Mouse (Mus musculus) cerebellum, adult 11 months (tissue): ENCODE results near the gene Zbtb45.
A peak's percentile ranks its signal among the peaks of the same experiment; 100 is the strongest.

Source experiments
- DNase-seq: peaks from one replicate; pipeline ENCODE4 v3.0.0; 2022

Zbtb45 gene

DNA sequence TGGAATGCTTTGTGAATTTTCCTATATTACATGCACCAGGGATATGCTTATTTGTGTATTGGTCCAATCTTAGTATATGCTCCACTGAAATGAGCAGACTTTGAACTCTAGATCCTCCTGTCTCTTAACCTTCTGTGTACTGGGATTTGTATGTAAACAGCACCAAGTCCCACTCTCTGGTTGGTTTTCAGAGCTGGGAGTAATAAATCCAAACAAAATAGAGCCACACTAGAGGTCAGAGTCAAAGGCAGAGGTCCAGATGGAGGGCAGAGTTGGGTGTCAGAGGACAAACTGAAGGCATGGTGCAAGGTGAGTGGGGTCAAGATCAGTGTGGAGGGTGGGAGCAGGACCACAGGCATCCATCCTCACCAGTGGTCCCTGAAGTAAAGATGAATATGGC is 14.0 kb downstream of the Zbtb45 start:
- no peak for DNase-seq

DNA sequence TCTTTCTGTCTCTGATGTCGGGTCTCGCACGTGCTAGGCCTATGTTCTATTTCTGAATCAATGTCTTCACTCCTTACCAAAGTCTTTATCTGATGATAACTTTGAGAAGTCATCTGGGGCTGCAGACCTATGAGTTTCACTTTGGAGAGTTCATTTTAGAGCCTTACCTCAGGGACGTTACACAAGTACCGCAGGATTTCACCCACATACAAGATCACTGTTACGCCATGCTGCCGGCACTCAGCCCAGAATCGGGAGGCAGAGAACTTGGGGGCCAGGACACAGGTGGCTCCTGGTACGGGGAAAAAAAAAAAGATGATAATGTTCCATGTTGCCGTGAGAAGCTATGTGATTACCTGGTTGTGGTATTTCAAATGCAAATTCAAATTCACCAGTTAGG is 16.7 kb downstream of the Zbtb45 start:
- no peak for DNase-seq

- no peak for DNase-seq
Measured at GRCm38 (mm10) chr7:12992222-12992621, 17.6 kb downstream of the Zbtb45 start.

DNA sequence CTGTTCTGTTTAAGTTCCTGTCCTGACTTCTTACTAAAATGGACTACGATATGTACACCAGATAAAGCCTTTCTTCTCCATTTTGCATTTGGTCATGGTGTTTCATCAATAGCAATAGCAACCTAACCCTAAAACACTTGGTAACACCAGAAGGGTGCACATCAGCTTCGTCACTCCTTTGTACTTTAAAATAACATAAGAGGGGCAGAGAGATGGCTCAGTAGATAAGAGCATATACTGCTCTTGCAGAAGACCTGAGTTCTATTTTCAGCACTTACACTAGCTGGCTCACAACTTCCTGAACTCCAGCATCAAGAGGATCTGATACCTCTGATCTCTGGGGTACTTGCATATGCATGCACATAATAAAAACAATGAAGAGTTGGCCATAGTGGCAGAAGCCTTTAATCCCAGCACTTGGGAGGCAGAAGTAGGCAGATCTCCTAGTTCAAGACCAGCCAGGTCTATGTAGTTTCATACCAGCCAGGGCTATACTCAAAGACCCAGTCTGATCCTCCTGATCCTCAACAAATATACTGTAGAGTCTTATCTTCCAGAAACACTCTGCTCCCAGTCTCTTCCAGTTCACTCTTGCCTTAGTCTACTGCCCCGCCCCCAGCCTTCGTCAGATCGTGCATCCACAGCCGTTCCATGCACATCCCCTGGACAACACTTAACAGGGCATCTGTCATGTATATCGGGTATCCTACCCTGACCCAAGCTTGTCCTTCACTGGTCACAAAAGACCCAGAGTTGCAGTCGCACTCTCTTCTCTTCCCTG is 22.2 kb downstream of the Zbtb45 start:
- no peak for DNase-seq

DNA sequence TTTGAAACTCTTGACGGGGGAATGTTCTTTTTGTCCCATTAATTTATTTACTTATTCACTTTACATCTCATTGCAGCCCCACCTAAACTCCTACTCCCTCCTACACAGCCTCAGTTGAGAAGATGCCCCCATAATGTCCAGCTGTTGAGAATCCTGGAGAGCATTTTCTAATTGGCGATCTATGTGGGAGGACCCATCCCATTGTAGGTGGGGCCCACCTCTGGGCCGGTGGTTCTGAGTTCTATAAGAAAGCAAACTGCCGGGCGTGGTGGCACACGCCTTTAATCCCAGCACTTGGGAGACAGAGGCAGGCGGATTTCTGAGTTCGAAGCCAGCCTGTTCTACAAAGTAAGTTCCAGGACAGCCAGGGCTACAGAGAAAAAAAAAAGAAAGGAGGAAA is 22.9 kb downstream of the Zbtb45 start:
- no peak for DNase-seq

DNA sequence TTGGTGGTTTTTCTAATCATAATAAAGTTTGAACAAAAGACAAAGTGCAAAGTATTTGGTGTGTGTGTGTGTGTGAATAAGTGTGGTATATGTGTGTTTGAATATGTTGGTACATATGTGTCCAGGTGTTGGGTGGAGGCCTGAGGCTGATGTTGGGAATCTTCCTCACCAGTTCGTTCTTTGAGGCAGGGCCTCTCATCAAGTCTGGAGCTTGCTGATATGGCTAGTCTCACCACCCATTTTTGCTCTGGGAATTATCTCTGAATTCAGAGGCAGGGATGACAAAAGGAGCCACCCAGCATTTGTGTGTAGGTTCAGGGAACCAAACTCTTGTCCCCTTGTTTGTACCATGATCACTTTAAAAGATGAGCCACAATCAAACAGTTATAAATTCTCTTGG is 24.1 kb downstream of the Zbtb45 start:
- DNase-seq, result no peak

DNA sequence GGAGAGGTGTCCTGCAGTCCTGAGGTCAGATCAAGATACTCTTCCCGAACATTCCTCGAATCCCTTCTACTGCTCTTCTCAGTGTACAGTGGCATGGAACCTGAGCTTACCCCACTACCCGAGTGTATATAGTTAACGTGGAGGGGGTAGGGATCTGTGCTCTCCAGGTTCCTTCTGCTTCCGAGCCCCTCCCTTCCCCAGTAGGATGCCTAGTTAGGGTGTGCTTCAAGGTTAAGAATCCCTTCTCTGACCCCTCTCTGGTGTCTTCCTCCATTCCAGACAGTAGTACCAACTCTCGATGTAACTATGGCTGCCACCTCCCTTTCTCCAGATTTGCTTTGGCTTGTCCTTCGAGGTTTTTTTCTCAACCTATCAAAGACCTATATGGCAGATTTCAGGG is 29.5 kb downstream of the Zbtb45 start:
- no peak for DNase-seq

DNA sequence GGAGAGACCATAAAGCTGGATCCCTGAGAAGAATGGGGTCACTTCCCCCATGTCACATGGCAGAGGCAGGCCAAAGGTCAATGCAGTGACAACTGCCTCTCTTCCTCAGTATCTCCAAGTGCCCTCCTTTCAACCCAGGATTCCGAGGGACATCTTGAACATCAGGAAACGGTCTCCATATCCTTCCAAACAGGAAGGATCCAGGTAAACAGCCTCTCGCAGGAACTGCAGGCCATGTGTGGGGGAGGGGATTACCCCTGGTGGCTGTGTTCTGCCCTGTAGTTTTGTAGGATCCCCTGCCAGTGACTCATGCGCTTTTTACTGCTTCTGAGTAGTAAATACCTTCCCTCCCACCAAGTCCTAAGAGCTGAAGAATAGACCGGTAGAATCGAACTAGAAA is 30.1 kb downstream of the Zbtb45 start:
- DNase-seq, result no peak

DNA sequence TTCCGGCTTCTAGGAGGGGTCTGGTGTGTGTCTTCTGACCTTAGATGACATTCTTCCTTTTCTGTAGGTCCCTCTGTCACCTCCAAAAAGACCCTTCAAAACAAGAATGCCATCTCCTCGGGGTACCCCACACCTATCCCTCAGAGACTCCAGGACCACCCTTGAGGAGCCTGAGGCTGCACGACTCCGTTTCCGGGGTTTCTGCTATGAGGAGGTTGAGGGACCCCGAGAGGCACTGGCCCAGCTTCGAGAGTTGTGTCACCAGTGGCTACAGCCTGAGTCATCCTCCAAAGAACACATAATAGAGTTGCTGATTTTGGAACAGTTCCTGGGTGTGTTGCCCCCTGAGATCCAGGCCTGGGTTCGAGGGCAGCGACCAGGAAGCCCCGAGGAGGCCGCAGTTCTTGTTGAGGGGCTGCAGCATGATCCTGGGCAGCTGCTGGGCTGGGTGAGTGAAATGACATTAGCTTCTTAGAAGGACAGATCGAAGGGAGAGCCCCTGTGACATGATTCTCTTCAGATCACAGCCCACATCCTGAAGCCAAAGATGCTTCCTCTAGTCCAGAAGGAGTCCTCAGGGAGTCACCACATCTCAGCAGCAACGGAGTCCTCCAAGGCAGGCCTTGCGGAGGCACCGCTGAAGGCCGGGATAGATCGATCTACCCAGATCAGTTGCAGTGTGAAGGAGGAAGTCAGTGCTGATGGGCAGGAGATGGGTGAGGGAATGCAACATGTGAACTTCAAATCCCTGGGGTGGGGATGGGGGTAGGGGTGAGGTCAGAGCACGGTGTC is 30.7 kb downstream of the Zbtb45 start:
- DNase-seq, result peak; percentile 39

DNA sequence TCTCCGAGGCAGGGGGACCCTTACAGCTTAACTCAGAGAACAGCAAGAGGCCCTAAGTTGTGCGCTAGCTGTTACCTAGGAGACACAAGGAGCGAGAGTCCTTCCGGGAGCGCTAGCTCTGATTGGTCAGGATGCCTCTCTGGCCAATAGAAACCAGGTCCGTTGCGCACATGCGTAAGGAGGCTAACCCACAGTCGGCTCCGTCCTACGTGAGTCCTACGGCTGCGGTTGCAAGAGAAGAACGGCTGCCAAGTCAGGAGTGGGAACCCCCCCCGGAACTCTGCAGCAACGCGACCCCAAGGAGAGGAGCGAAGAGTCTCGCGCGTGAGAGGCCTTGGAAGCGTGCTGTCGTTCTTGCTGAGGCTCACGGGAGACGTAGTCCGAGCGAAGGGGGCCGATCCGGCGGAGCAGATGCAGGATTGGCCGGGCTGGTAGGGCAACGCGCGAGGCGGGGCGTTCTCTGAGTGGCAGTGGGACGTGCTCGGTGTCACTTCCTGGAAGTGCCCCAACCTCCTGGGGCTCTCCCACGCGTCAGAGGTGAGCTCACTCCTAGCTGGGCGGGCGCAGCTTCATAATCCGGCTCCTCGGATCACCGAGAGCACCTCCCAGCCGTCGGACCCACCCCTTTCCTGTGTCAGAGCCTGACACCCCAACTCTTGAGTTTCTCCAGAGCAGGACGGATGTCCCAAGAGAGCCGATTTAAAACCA is 32.0 kb downstream of the Zbtb45 start, which contains the start of gene Zfp446:
Gene Zfp446 (plus strand): TSS at position 167 of the 708 bp plus-strand sequence.
- DNase-seq, result peak; percentile 99

- no peak for DNase-seq
Measured at GRCm38 (mm10) chr7:12970906-12971305, 38.9 kb downstream of the Zbtb45 start.

DNA sequence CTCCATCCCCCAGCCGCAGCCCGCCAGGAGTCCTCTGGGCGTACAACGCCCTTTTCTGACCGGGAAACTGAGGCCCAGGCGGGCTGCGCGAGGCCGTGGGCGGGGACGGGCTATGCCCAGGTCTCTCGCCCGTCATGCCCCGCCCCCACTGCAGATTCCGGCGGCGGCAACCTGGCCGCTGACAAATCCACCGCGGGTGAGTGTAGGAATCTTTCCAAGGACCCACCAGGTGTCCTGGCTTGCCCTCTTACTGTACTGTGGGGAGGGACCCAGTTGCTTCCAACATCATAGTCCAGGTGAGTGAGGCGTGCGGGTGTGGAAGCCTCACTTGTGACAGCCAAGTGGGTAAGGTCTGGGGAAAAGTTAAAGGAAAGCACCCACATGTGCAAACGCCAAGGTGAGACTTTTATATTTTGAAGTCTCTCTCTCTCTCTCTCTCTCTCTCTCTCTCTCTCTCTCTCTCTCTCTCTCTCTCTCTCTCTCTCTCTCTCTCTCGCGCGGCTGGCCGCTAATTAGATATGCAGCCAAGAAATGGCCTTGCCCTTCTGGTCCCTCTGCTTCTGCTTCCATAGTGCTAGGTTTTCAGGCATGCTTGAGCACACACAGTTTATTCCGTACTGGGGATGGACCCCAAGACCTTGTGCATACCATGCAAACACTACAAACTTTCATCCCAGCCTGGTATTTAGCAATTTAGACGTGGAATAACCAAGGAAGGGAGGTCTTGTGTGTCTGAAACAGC is 43.6 kb downstream of the Zbtb45 start:
- peak; percentile 85 for DNase-seq

DNA sequence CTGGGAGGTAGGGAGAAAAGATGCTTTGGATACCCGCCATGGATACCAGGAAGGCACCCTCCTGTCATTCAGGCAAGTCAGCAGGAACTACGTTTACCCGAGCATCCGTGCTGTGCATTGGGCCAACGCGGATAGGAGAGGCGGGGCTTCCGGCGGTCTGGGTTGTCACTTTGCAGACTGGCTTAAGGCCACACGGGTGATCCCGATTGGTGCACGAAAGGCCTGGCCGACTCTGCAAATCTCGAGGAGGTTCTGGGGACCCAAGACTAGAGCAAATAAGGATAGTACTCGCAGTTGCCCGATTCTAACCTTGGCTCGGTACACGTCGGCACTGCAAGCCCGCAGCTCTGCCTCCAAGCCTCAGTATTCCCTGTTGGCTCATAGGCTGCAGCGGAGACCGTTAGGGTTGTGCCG is 44.1 kb downstream of the Zbtb45 start, which contains the start of gene Zfp324:
Gene Zfp324 (plus strand): TSS at position 161 of the 414 bp plus-strand sequence.
- peak; percentile 88 for DNase-seq

- DNase-seq, result no peak
Measured at GRCm38 (mm10) chr7:12961511-12962141, 48.2 kb downstream of the Zbtb45 start.

GRCm38 (mm10) chr7:12959718-12960117 is 50.1 kb downstream of the Zbtb45 start:
- no peak for DNase-seq

DNA sequence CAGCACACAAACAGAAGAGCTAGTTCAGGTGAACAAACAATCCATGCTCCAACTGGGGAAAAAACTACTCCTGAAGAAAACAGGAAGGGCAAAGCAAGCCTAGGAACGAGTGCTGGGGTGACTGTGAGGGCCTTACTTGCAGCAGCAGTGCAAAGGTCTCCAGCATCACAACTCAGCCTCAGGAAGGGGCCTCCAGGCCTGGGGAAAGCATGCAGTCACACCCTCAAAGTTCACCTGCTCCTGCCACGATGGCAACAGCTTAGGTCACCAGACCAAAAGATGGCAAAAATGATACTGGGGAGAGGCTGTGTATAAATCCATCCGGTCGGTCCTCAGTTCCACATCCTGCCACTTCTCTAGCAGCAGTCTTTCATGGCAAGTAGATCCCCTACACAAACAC is 50.9 kb downstream of the Zbtb45 start:
- DNase-seq, result no peak

DNA sequence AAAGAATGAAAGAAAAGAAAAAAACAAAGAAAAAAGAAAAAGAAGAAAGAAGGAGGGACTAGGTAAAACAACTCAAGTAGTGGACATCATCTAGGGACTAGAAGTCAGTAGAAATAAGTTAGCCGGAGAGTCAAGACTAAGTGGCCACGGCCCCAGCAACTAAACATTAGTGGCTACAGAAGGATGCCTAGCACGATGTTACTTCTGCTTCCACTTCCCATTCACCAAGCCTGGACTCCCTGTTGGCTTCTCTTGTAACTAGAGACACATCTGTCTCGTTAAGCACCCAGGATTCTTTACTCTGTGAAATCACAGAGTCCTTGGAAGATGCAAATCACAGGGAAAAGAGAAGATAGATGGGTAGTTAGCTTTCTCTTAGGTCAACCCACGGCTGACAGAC is 52.3 kb downstream of the Zbtb45 start:
- DNase-seq, result no peak

- DNase-seq, result no peak
Measured at GRCm38 (mm10) chr7:12954896-12955295, 54.9 kb downstream of the Zbtb45 start.
